Mouse (Mus musculus) G1E (cell line): ENCODE data around the gene Sarm1.

Experiments
- CTCF ChIP-seq: IDR thresholded peaks from 2 replicates; pipeline ENCODE4 v1.5.1; 2012; ENCODE audit warnings: low read depth, low read length, inconsistent platforms, mixed read lengths
- GATA1 ChIP-seq: IDR thresholded peaks from 2 replicates; pipeline ENCODE4 v1.6.1; 2012; ENCODE audit warnings: borderline replicate concordance, low read length, inconsistent platforms, mixed read lengths
- TAL1 ChIP-seq: conservative IDR thresholded peaks from 2 replicates; pipeline ENCODE4 v1.6.1; 2012; ENCODE audit warnings: low read depth, low read length, inconsistent platforms, mixed read lengths

GRCm38 (mm10) chr11:78518931-78519330 lies 21.4 kb upstream of the Sarm1 start:
- TF ChIP-seq CTCF: no peak
- TF ChIP-seq TAL1: no peak
- no peak for TF ChIP-seq GATA1
